Mouse (Mus musculus) neutrophil, adult 5-6 weeks (primary cell): ENCODE results near the gene Txndc8. TPM values are rescaled to one million over a fixed set of nuclear protein-coding genes. Genes with fewer than 3 reads are reported as not detected.

Experiments used
- total RNA-seq: library from RNA; stranded (forward); fragments of 200-1000 nt; gene quantifications from 2 replicates; pipeline ENCODE4 v1.2.3, GENCODE M21; 2017

Gene Txndc8
- total RNA-seq, 1 experiment from 2014 or later: not detected

Other genes with a start within 250 kb of the Txndc8 start
- not detected in 2 replicates for gene D630039A03Rik, start 92.8 kb downstream of the Txndc8 start, total RNA-seq
- gene Txn1, start 52.7 kb downstream of the Txndc8 start, total RNA-seq: 226 and 227 TPM in 2 replicates
- not detected in 2 replicates for gene Svep1, start 197.7 kb upstream of the Txndc8 start, total RNA-seq